Mouse (Mus musculus): ENCODE results near the gene Fcgrt.
"Not testable (repeated sequence)": the region's sequence is repeated elsewhere in the genome, so short reads cannot be mapped to it uniquely, and the experiment has no call there.

The Fcgrt gene

GRCm38 (mm10) chr7:45103652-45104180 is at the start of gene Fcgrt:
Gene Fcgrt, minus strand, starts transcription at chr7:45103851.
- peak; percentile 66 for DNase-seq (ENCODE audit: low spot score)

- not testable (repeated sequence) for DNase-seq (ENCODE audit: low spot score)
These were observed 49.4 kb upstream of the Fcgrt start for GRCm38 (mm10) chr7:45153052-45153451.

- no peak for DNase-seq (ENCODE audit: low spot score)
These were observed 47.7 kb upstream of the Fcgrt start for GRCm38 (mm10) chr7:45151303-45151702.

GRCm38 (mm10) chr7:45150321-45150720 is 46.7 kb upstream of the Fcgrt start:
- DNase-seq (ENCODE audit: low spot score), result no peak

- DNase-seq (ENCODE audit: low spot score), result no peak
These were observed 45.9 kb upstream of the Fcgrt start for GRCm38 (mm10) chr7:45149545-45149944.

GRCm38 (mm10) chr7:45148534-45149098 is 45.0 kb upstream of the Fcgrt start:
- DNase-seq (ENCODE audit: low spot score), result no peak

GRCm38 (mm10) chr7:45147899-45148298 is 44.2 kb upstream of the Fcgrt start:
- DNase-seq (ENCODE audit: low spot score), result no peak

- no peak for DNase-seq (ENCODE audit: low spot score)
These were observed 43.6 kb upstream of the Fcgrt start for GRCm38 (mm10) chr7:45147267-45147666.

GRCm38 (mm10) chr7:45145460-45145859 is 41.8 kb upstream of the Fcgrt start:
- DNase-seq (ENCODE audit: low spot score), result no peak

- DNase-seq (ENCODE audit: low spot score), result no peak
These were observed 40.9 kb upstream of the Fcgrt start for GRCm38 (mm10) chr7:45144368-45145174.

GRCm38 (mm10) chr7:45141914-45142313 is 38.3 kb upstream of the Fcgrt start:
- no peak for DNase-seq (ENCODE audit: low spot score)

GRCm38 (mm10) chr7:45141319-45141718 is 37.7 kb upstream of the Fcgrt start:
- no peak for DNase-seq (ENCODE audit: low spot score)

- no peak for DNase-seq (ENCODE audit: low spot score)
These were observed 36.5 kb upstream of the Fcgrt start for GRCm38 (mm10) chr7:45139904-45140723.

GRCm38 (mm10) chr7:45138403-45138802 is 34.8 kb upstream of the Fcgrt start:
- DNase-seq (ENCODE audit: low spot score), result no peak

GRCm38 (mm10) chr7:45137171-45138006 is 33.7 kb upstream of the Fcgrt start:
- no peak for DNase-seq (ENCODE audit: low spot score)

- DNase-seq (ENCODE audit: low spot score), result peak; percentile 75
These were observed 32.4 kb upstream of the Fcgrt start, which contains the start of the genes Gm45713 and Flt3l for GRCm38 (mm10) chr7:45135993-45136567. Gene Gm45713, minus strand, starts transcription at chr7:45136231. Gene Flt3l, minus strand, starts transcription at chr7:45136432.

- DNase-seq (ENCODE audit: low spot score), result no peak
These were observed 31.7 kb upstream of the Fcgrt start for GRCm38 (mm10) chr7:45135370-45135769.

GRCm38 (mm10) chr7:45134544-45135026 is 30.9 kb upstream of the Fcgrt start:
- DNase-seq (ENCODE audit: low spot score), result no peak

GRCm38 (mm10) chr7:45133446-45134159 is 30.0 kb upstream of the Fcgrt start:
- DNase-seq (ENCODE audit: low spot score), result no peak

- no peak for DNase-seq (ENCODE audit: low spot score)
These were observed 28.2 kb upstream of the Fcgrt start for GRCm38 (mm10) chr7:45131850-45132249.

All from urinary bladder, postnatal 10 days (tissue).